Mouse (Mus musculus) spleen, adult 2 months (tissue): Measurements from ENCODE around the gene Zbtb49. TPM values are rescaled to one million over a fixed set of nuclear protein-coding genes. Genes with fewer than 3 reads are reported as not detected.

ENCODE experiments used
- DNase-seq, 2 experiments: peaks; one replicate each; pipeline versions ENCODE4 v3.0.0 to v3.0.0-alpha.2; 2012 to 2021; ENCODE audit warnings: low spot score in 2 of 2, low read depth in 1 of 2
- H3K27ac ChIP-seq: fragments of 200-500 bp; 2 replicates; pipeline ENCODE4 v1.5.1; 2012; ENCODE audit warnings: low read length, inconsistent platforms; ENCODE audit not compliant: insufficient read depth
- H3K27me3 ChIP-seq: fragments of 200-500 bp; 2 replicates; pipeline ENCODE4 v1.6.1; 2012; ENCODE audit warnings: mild to moderate bottlenecking, moderate library complexity, low read length, inconsistent platforms; ENCODE audit not compliant: control insufficient read depth, insufficient read depth
- H3K36me3 ChIP-seq: fragments of 200-500 bp; 2 replicates; pipeline ENCODE4 v1.6.1; 2012; ENCODE audit warnings: mild to moderate bottlenecking, low read length, inconsistent platforms; ENCODE audit not compliant: control insufficient read depth, insufficient read depth
- H3K4me1 ChIP-seq: fragments of 200-500 bp; 2 replicates; pipeline ENCODE4 v1.6.1; 2011; ENCODE audit warnings: inconsistent platforms; ENCODE audit not compliant: control insufficient read depth, insufficient read depth, insufficient read length
- H3K4me3 ChIP-seq: fragments of 200-500 bp; 2 replicates; pipeline ENCODE4 v1.5.1; 2011; ENCODE audit warnings: mild to moderate bottlenecking, inconsistent platforms; ENCODE audit not compliant: insufficient read depth, insufficient read length; ENCODE audit errors: extremely low read depth
- CTCF ChIP-seq: fragments of 200-500 bp; IDR thresholded peaks from 2 replicates; pipeline ENCODE4 v1.5.1; 2011; ENCODE audit warnings: mild to moderate bottlenecking, inconsistent platforms; ENCODE audit not compliant: insufficient read depth, insufficient read length, insufficient replicate concordance; ENCODE audit errors: extremely low read depth
- POLR2A ChIP-seq: fragments of 200-500 bp; IDR thresholded peaks from 2 replicates; pipeline ENCODE4 v1.6.1; 2011; ENCODE audit warnings: low read depth, low read length, inconsistent platforms
- WGBS: fragments of 180-500 bp; shearing (Covaris S2); methylation state at CpG from one replicate; pipeline ENCODE4 v1.1.7; 2018; 5-methylcytosine and 5-hydroxymethylcytosine counted together
- polyA plus RNA-seq: library from polyadenylated mRNA; depleted of rRNA; stranded (reverse); fragments of >200 nt; gene quantifications from 2 replicates; pipeline ENCODE4 v1.2.3, GENCODE M21; 2012

Gene Zbtb49
- polyA plus RNA-seq, 1 experiment = 17.2 TPM

- no peaks in the 10 kb centered on the region for H3K27me3 ChIP-seq
- peak overlapping the region; percentile 70 for H3K27ac ChIP-seq
- WGBS = under 1% methylated on average over 35 of the region's 35 CpGs
- H3K36me3 ChIP-seq = peaks cover 4% of the 10 kb centered on the region; the same call in 1 of the 2 replicates
- TF ChIP-seq CTCF (no peak), POLR2A (no peak)
- H3K4me3 ChIP-seq = peak overlapping the region; percentile 93
- H3K4me1 ChIP-seq = peaks cover 6% of the 10 kb centered on the region; the same call in 1 of the 2 replicates
- no peak for DNase-seq
Measured at GRCm38 (mm10) chr5:38219771-38220307, 418 bp downstream of the Zbtb49 start.

- DNase-seq = no peak
- Histone ChIP-seq H3K4me3 (no peak overlapping the region), H3K36me3 (peaks cover 18% of the 10 kb centered on the region), H3K27me3 (no peaks in the 10 kb centered on the region), H3K4me1 (no peaks in the 10 kb centered on the region; the same call in 1 of the 2 replicates), H3K27ac (no peak overlapping the region)
- 93% methylated on average over 6 of the region's 6 CpGs for WGBS
- TF ChIP-seq POLR2A (no peak), CTCF (no peak)
Measured at GRCm38 (mm10) chr5:38213009-38213408, 7.2 kb downstream of the Zbtb49 start.

GRCm38 (mm10) chr5:38211691-38212090 is 8.6 kb downstream of the Zbtb49 start:
- TF ChIP-seq CTCF (no peak), POLR2A (no peak)
- H3K36me3 ChIP-seq = peaks cover 18% of the 10 kb centered on the region
- H3K27ac ChIP-seq = no peak overlapping the region
- peak; percentile 59 to 67 for DNase-seq
- no peaks in the 10 kb centered on the region; the same call in 1 of the 2 replicates for H3K4me1 ChIP-seq
- no peak overlapping the region for H3K4me3 ChIP-seq
- H3K27me3 ChIP-seq = no peaks in the 10 kb centered on the region
- 39% methylated on average over 8 of the region's 8 CpGs for WGBS

- Histone ChIP-seq H3K4me1 (no peaks in the 10 kb centered on the region; the same call in 1 of the 2 replicates), H3K36me3 (peaks cover 22% of the 10 kb centered on the region), H3K4me3 (no peak overlapping the region), H3K27me3 (no peaks in the 10 kb centered on the region), H3K27ac (no peak overlapping the region)
- TF ChIP-seq POLR2A (no peak), CTCF (no peak)
- DNase-seq = no peak
- 67% methylated on average over 8 of the region's 8 CpGs for WGBS
Measured at GRCm38 (mm10) chr5:38208985-38209384, 11.3 kb downstream of the Zbtb49 start.

GRCm38 (mm10) chr5:38205303-38205726 is 14.9 kb downstream of the Zbtb49 start:
- no peak overlapping the region for H3K4me3 ChIP-seq
- peaks cover 35% of the 10 kb centered on the region for H3K36me3 ChIP-seq
- no peaks in the 10 kb centered on the region for H3K4me1 ChIP-seq
- 88% methylated on average over 7 of the region's 7 CpGs for WGBS
- DNase-seq = no peak
- no peak overlapping the region for H3K27ac ChIP-seq
- TF ChIP-seq CTCF (no peak), POLR2A (no peak)
- no peaks in the 10 kb centered on the region for H3K27me3 ChIP-seq

GRCm38 (mm10) chr5:38199686-38200085 is 20.6 kb downstream of the Zbtb49 start:
- DNase-seq = no peak
- H3K27me3 ChIP-seq = no peaks in the 10 kb centered on the region
- no peaks in the 10 kb centered on the region for H3K4me1 ChIP-seq
- WGBS = 100% methylated on average over 2 of the region's 2 CpGs
- H3K4me3 ChIP-seq = no peak overlapping the region
- H3K36me3 ChIP-seq = peaks cover 30% of the 10 kb centered on the region
- H3K27ac ChIP-seq = no peak overlapping the region
- TF ChIP-seq POLR2A (no peak), CTCF (no peak)

GRCm38 (mm10) chr5:38197482-38197823 is 22.8 kb downstream of the Zbtb49 start:
- DNase-seq = peak; percentile 35 to 68
- Histone ChIP-seq H3K27ac (no peak overlapping the region), H3K36me3 (peaks cover 17% of the 10 kb centered on the region), H3K27me3 (no peaks in the 10 kb centered on the region), H3K4me3 (no peak overlapping the region), H3K4me1 (no peaks in the 10 kb centered on the region)
- TF ChIP-seq POLR2A (no peak), CTCF (peak; percentile 80; the same call in 1 of the 2 replicates)
- 27% methylated on average over 7 of the region's 7 CpGs for WGBS
